Mouse (Mus musculus) ES-E14 (cell line): Measurements from ENCODE around the gene Dock9.

ENCODE experiments used
- CHD2 ChIP-seq: IDR thresholded peaks from 2 replicates; pipeline ENCODE4 v1.6.1; 2014; ENCODE audit warnings: mild to moderate bottlenecking, low read depth, low read length, inconsistent platforms
- HCFC1 ChIP-seq: IDR thresholded peaks from 2 replicates; pipeline ENCODE4 v1.6.1; 2012; ENCODE audit warnings: low read length, inconsistent platforms, borderline replicate concordance; ENCODE audit not compliant: insufficient read depth
- ZNF384 ChIP-seq: IDR thresholded peaks from 2 replicates; pipeline ENCODE4 v1.6.1; 2012; ENCODE audit warnings: low read depth, low read length, inconsistent platforms

- no peak for TF ChIP-seq ZNF384
- no peak for TF ChIP-seq HCFC1
- TF ChIP-seq CHD2 = no peak
Observed at GRCm38 (mm10) chr14:121730966-121731365, 66.7 kb downstream of the Dock9 start.
